Mouse (Mus musculus): ENCODE measurements at regions not wholly inside any gene's neighbourhood (a gene's known extent, or its start where the extent isn't known, plus 50 kb on each side); places are given as distances from the start of the nearest gene placed in this dataset.
"Not testable (repeated sequence)": the region's sequence is repeated elsewhere in the genome, so short reads cannot be mapped to it uniquely, and the experiment has no call there.

DNA sequence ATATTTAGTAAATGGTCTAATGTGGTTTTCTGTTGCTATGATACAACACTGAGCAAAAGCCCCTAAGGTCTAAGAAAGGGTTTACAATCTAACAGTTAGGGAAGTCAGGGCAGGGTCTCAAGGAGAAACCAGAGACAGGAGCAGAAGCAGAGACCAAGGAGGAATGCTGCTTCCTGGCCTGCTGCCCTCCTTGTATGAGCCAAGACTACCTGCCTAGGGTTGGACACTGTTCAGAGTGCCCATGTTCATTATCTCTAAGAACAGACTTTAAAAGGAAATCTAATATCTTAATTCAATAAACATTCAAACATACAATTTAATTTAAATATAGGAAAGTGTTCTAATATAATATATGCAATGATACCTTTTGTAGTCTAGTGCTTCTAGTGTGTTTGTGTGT is 63.0 kb upstream of the Tmem106b start:
- no peaks in the 10 kb centered on the region for H3K36me3 ChIP-seq
- no peaks in the 10 kb centered on the region for H3K27me3 ChIP-seq (ENCODE audit: low read depth, poor library complexity, severe bottlenecking)
- no peak for DNase-seq (ENCODE audit: low spot score)
- no peaks in the 10 kb centered on the region for H3K9me3 ChIP-seq (replicated peaks)
- H3K27ac ChIP-seq (replicated peaks), result no peak overlapping the region
- no peak overlapping the region for H3K4me3 ChIP-seq
- H3K4me1 ChIP-seq, result no peaks in the 10 kb centered on the region

DNA sequence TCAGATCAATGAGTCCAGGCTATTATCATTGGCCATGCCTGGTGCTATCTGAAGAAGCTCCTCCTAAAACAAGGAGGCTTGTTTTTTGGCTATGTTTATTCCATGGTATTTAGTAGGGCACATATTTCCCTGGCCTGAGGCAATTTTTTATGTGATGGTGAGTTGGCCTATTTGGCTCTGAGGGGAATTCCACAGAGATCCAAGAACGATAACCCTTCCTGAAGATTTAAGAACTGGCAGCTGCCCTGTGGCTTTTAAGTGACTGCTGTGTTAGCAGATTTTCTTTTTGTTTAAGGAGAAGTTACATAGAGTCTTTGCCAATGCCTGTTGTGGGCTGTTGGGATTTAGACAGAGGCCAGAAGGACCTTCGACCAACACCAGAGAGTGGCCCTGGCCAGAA is 74.9 kb upstream of the Tmem106b start:
- Histone ChIP-seq H3K36me3 (no peaks in the 10 kb centered on the region), H3K4me1 (no peaks in the 10 kb centered on the region), H3K27me3 (ENCODE audit: low read depth, poor library complexity, severe bottlenecking) (no peaks in the 10 kb centered on the region), H3K27ac (replicated peaks) (no peak overlapping the region), H3K9me3 (replicated peaks) (no peaks in the 10 kb centered on the region), H3K4me3 (no peak overlapping the region)
- DNase-seq (ENCODE audit: low spot score), result no peak
- WGBS, result 91% methylated on average over 2 of the region's 2 CpGs

GRCm38 (mm10) chr6:12993772-12994171 is 75.8 kb upstream of the Tmem106b start:
- Histone ChIP-seq H3K9me3 (replicated peaks) (no peaks in the 10 kb centered on the region), H3K4me1 (no peaks in the 10 kb centered on the region), H3K27ac (replicated peaks) (no peak overlapping the region), H3K36me3 (no peaks in the 10 kb centered on the region), H3K4me3 (no peak overlapping the region), H3K27me3 (ENCODE audit: low read depth, poor library complexity, severe bottlenecking) (no peaks in the 10 kb centered on the region)
- 86% methylated on average over 2 of the region's 2 CpGs for WGBS
- DNase-seq (ENCODE audit: low spot score), result no peak

DNA sequence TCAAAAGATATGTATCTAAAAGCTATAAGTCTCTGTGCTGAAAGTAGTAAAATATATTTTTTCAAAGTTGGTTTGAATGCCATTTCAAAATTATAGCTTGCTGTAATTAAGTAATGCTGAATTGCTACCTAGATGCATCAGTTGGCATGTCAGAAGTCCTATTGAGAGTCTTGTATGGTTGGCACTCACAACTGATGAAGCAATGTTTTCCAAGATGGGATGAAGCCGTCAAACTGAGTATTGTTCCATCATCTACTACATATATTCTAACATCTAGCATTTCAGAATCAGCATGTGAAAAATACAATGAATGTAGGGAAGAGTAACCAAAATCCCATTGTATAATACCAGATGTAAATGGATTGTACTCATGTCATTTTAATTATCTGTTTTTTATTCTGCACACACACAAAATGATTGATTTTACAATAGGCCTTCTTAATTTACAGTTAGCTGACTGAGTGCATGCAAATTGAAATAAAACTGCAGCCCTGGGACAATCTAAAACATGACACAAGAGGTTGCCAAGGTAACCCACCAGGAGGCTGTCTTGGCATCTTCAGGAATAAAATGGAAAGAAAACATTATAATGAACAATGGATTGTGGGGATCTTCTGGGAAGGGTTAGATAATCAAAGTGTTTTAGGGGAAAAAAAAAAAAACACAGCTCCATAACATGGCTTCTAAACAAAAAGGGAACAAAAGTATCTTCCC is 92.2 kb upstream of the Tmem106b start:
- H3K27ac ChIP-seq (replicated peaks), result no peak overlapping the region
- no peak overlapping the region for H3K4me3 ChIP-seq
- H3K4me1 ChIP-seq, result peaks cover 3% of the 10 kb centered on the region; the same call in 1 of the 2 replicates
- 91% methylated on average over 1 of the region's 1 CpGs for WGBS
- no peaks in the 10 kb centered on the region for H3K36me3 ChIP-seq
- no peak for DNase-seq (ENCODE audit: low spot score)
- no peaks in the 10 kb centered on the region for H3K27me3 ChIP-seq (ENCODE audit: low read depth, poor library complexity, severe bottlenecking)
- no peaks in the 10 kb centered on the region for H3K9me3 ChIP-seq (replicated peaks)

DNA sequence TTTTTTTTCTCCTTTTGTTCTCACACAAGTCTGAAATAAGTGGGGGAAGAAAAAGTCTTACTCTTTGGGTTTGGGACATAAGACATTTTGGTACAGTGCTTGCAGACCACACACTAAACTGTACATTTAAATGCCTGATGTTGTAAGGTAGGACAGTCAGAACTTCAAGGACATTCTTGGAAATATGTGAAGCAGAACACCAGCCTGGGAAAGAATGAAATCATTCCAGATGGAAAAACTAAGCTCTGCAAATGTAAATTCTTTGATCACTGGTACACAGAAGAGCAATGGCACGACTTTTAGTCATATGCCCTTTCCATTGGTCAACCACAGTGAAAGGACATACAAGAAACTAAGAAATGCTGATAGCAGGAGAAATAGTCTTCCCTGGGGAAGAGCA is 98.0 kb upstream of the Tmem106b start:
- H3K27me3 ChIP-seq (ENCODE audit: low read depth, poor library complexity, severe bottlenecking), result no peaks in the 10 kb centered on the region
- no peaks in the 10 kb centered on the region for H3K9me3 ChIP-seq (replicated peaks)
- no peaks in the 10 kb centered on the region for H3K36me3 ChIP-seq
- WGBS, result 64% methylated on average over 1 of the region's 1 CpGs
- H3K4me1 ChIP-seq, result no peaks in the 10 kb centered on the region
- no peak overlapping the region for H3K27ac ChIP-seq (replicated peaks)
- DNase-seq (ENCODE audit: low spot score), result no peak
- no peak overlapping the region for H3K4me3 ChIP-seq

DNA sequence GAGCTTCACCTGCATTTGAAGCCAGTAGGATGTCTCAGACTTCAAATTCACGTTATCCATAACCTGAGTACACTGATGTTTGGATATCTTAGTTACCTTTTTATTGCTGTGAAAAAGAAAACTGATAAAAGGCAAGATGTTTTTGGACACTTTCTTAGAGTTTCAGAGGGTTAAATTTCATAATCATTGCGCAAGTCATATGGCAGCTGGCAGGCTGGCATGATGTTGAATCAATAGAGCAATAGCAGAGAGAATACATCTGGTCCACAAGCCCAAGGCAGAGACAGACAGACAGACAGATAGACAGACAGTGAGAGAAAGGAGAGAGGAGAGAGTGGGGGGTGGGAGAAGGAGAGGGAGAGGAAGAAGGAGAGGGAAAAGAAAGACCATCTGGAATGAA is 102.3 kb upstream of the Tmem106b start:
- Histone ChIP-seq H3K9me3 (replicated peaks) (no peaks in the 10 kb centered on the region), H3K4me3 (no peak overlapping the region), H3K4me1 (no peaks in the 10 kb centered on the region), H3K27me3 (ENCODE audit: low read depth, poor library complexity, severe bottlenecking) (no peaks in the 10 kb centered on the region), H3K27ac (replicated peaks) (no peak overlapping the region), H3K36me3 (no peaks in the 10 kb centered on the region)
- DNase-seq (ENCODE audit: low spot score), result no peak
- WGBS, result 83% methylated on average over 2 of the region's 2 CpGs

DNA sequence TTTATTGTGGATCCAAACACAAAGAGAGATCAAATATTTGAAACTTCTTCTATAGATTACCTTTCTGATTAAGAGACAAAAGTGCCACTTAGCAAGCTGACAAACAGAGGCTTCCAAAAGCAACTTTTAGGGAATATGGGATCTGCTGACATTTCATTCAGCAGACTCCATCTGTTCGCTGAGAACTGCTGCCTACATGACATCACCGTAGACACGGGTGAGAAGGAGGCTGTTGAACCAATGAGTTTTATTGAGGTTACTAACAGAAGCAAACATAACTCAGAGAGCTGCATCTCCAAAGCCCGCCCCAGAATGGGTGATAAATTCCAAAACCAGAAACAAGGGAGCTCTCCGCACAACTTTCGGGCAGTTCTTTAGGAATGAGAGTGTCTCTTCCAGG is 111.8 kb upstream of the Tmem106b start:
- Histone ChIP-seq H3K27ac (replicated peaks) (no peak overlapping the region), H3K27me3 (ENCODE audit: low read depth, poor library complexity, severe bottlenecking) (no peaks in the 10 kb centered on the region), H3K4me1 (no peaks in the 10 kb centered on the region), H3K36me3 (no peaks in the 10 kb centered on the region), H3K4me3 (no peak overlapping the region), H3K9me3 (replicated peaks) (no peaks in the 10 kb centered on the region)
- no peak for DNase-seq (ENCODE audit: low spot score)
- 90% methylated on average over 6 of the region's 6 CpGs for WGBS

DNA sequence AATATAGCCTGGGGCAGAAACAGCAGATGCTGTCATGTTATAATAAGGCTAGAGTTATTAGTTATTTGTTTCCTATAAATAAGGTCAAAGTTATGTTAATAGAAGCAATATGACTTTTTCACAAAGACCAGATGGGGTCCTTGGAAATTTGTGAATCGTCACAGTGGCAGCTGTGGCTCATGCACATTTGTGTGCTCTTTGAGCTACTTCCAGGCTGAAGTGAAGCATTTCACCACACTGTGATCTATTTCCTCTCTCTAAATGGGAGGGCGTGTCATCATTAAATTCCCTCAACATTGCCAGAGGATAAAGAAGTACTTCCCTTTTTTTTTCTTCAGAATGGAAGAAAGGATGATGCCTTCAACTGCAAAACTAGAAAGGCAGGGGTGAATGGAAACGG is 157.9 kb upstream of the Tmem106b start:
- no peaks in the 10 kb centered on the region for H3K4me1 ChIP-seq
- H3K9me3 ChIP-seq (replicated peaks), result no peaks in the 10 kb centered on the region
- 84% methylated on average over 3 of the region's 3 CpGs for WGBS
- H3K4me3 ChIP-seq, result no peak overlapping the region
- H3K27ac ChIP-seq (replicated peaks), result no peak overlapping the region
- H3K27me3 ChIP-seq (ENCODE audit: low read depth, poor library complexity, severe bottlenecking), result no peaks in the 10 kb centered on the region
- H3K36me3 ChIP-seq, result no peaks in the 10 kb centered on the region
- no peak for DNase-seq (ENCODE audit: low spot score)

- Histone ChIP-seq H3K36me3 (no peaks in the 10 kb centered on the region), H3K27ac (replicated peaks) (no peak overlapping the region), H3K27me3 (ENCODE audit: low read depth, poor library complexity, severe bottlenecking) (no peaks in the 10 kb centered on the region), H3K4me3 (no peak overlapping the region), H3K9me3 (replicated peaks) (no peaks in the 10 kb centered on the region), H3K4me1 (no peaks in the 10 kb centered on the region)
- WGBS, result 71% methylated on average over 5 of the region's 5 CpGs
- DNase-seq (ENCODE audit: low spot score), result no peak
Measured at GRCm38 (mm10) chr6:12892929-12893328, 143.7 kb upstream of the Thsd7a start.

DNA sequence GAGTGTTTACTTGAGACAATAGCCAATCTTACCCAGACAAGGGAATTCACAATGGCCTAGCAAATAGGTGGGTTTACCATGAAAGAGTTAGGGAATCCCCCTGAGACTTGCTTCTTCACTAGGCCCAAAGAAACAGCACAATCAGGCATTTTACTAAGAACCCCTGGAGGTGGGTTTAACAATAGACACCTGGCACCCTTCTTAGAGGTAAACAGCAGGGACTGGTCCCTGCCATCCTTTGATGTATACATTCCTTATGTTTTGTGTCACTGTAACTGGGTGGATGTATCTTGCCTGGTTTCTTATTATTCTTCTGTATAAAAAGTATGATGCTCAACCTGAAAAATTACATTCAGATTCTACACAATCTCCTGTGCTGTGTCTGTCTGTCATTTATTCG is 127.7 kb upstream of the Thsd7a start:
- not testable (repeated sequence) for H3K27ac ChIP-seq (replicated peaks); DNase-seq (ENCODE audit: low spot score); H3K4me1 ChIP-seq; H3K4me3 ChIP-seq; H3K9me3 ChIP-seq (replicated peaks); H3K36me3 ChIP-seq; H3K27me3 ChIP-seq (ENCODE audit: low read depth, poor library complexity, severe bottlenecking)
- 54% methylated on average over 1 of the region's 1 CpGs for WGBS

DNA sequence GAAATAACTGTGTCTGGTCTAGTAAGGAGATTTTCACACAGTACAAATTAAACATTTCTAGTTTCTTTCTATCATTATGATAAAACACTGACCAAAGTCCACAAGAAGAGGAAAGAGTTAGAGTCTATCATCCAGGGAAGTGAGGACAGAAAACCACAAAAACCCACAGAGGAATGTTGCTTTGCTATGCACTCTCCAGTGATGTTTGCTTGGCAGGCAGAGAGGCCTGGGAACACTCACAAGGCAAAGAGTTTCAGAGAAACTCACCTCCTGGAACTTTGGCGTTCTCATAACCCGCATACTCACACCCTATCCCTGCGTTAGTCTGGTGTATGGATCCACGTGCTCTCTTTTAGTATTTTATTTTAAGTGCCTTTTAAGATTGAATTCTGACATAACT is 127.2 kb upstream of the Thsd7a start:
- Histone ChIP-seq H3K36me3 (no peaks in the 10 kb centered on the region), H3K27ac (replicated peaks) (no peak overlapping the region), H3K4me1 (no peaks in the 10 kb centered on the region), H3K27me3 (ENCODE audit: low read depth, poor library complexity, severe bottlenecking) (no peaks in the 10 kb centered on the region), H3K9me3 (replicated peaks) (no peaks in the 10 kb centered on the region), H3K4me3 (no peak overlapping the region)
- no peak for DNase-seq (ENCODE audit: low spot score)
- 35% methylated on average over 4 of the region's 4 CpGs for WGBS

DNA sequence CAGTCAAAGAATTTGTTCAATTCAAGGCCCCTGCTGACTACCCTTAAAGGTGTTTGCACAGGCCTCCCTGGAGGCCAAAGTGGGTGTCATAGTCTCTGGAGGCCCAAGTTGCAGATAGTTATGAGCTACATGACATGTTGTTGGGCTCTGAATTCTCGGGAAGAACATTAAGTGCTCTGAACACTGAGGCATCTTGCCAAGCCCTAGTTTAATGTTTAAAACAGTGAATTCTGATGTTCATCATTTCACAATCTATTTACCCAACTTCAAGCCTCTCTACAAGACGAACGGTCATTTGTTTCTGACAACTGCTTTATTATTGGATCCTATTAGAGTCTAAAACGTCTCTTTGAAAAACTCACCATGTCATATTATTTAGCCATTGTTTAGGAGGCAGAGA is 119.0 kb upstream of the Thsd7a start:
- no peak for DNase-seq (ENCODE audit: low spot score)
- no peak overlapping the region for H3K4me3 ChIP-seq
- no peaks in the 10 kb centered on the region for H3K9me3 ChIP-seq (replicated peaks)
- WGBS, result 96% methylated on average over 4 of the region's 4 CpGs
- no peaks in the 10 kb centered on the region for H3K36me3 ChIP-seq
- no peaks in the 10 kb centered on the region for H3K27me3 ChIP-seq (ENCODE audit: low read depth, poor library complexity, severe bottlenecking)
- H3K27ac ChIP-seq (replicated peaks), result no peak overlapping the region
- H3K4me1 ChIP-seq, result no peaks in the 10 kb centered on the region

GRCm38 (mm10) chr6:12852041-12852440 is 102.8 kb upstream of the Thsd7a start:
- Histone ChIP-seq H3K36me3 (no peaks in the 10 kb centered on the region), H3K27me3 (ENCODE audit: low read depth, poor library complexity, severe bottlenecking) (no peaks in the 10 kb centered on the region), H3K4me1 (no peaks in the 10 kb centered on the region), H3K4me3 (no peak overlapping the region), H3K27ac (replicated peaks) (no peak overlapping the region), H3K9me3 (replicated peaks) (no peaks in the 10 kb centered on the region)
- WGBS, result 86% methylated on average over 1 of the region's 1 CpGs
- no peak for DNase-seq (ENCODE audit: low spot score)

- H3K27ac ChIP-seq (replicated peaks); DNase-seq (ENCODE audit: low spot score); H3K27me3 ChIP-seq (ENCODE audit: low read depth, poor library complexity, severe bottlenecking); H3K4me3 ChIP-seq; H3K9me3 ChIP-seq (replicated peaks); H3K36me3 ChIP-seq: not testable (repeated sequence)
- WGBS, result 54% methylated on average over 3 of the region's 3 CpGs
- peaks cover 22% of the 10 kb centered on the region for H3K4me1 ChIP-seq
Measured at GRCm38 (mm10) chr6:12835079-12835478, 85.9 kb upstream of the Thsd7a start.
